Mouse (Mus musculus) liver, adult 2 months (tissue): ENCODE measurements around the gene Comt. TPM values are rescaled to one million over a fixed set of nuclear protein-coding genes. Genes with fewer than 3 reads are reported as not detected.
A peak's percentile ranks its signal among the peaks of the same experiment; 100 is the strongest.

Experiments
- DNase-seq: peaks from one replicate; pipeline ENCODE4 v3.0.0-alpha.2; 2011; ENCODE audit warnings: low read depth, low spot score; ENCODE audit errors: extremely low read depth
- H3K27ac ChIP-seq: fragments of 200-500 bp; replicated peaks from 2 replicates; pipeline ENCODE4 v1.5.1; 2012; ENCODE audit warnings: low read depth, mild to moderate bottlenecking, control low read depth, inconsistent platforms, low read length; ENCODE audit not compliant: insufficient read depth
- H3K27me3 ChIP-seq: fragments of 200-500 bp; 2 replicates; pipeline ENCODE4 v1.6.1; 2012; ENCODE audit warnings: mild to moderate bottlenecking, moderate library complexity, low read length, inconsistent platforms; ENCODE audit not compliant: control insufficient read depth, insufficient read depth
- H3K36me3 ChIP-seq: fragments of 200-500 bp; 2 replicates; pipeline ENCODE4 v1.6.1; 2012; ENCODE audit warnings: low read length, inconsistent platforms; ENCODE audit not compliant: control insufficient read depth, insufficient read depth
- H3K4me1 ChIP-seq: fragments of 200-500 bp; 2 replicates; pipeline ENCODE4 v1.6.1; 2011; ENCODE audit warnings: low read length; ENCODE audit not compliant: control insufficient read depth, insufficient read depth
- H3K4me3 ChIP-seq: fragments of 200-500 bp; 2 replicates; pipeline ENCODE4 v1.5.1; 2011; ENCODE audit warnings: low read depth, mild to moderate bottlenecking, control low read depth, low read length, moderate library complexity; ENCODE audit not compliant: insufficient read depth
- H3K79me2 ChIP-seq: fragments of 200-500 bp; 2 replicates; pipeline ENCODE4 v1.6.1; 2012; ENCODE audit warnings: inconsistent platforms, mild to moderate bottlenecking, low read length, moderate library complexity; ENCODE audit not compliant: control insufficient read depth, insufficient read depth
- H3K9ac ChIP-seq: fragments of 200-500 bp; 2 replicates; pipeline ENCODE4 v1.6.1; 2012; ENCODE audit warnings: low read depth, mild to moderate bottlenecking, control low read depth, inconsistent platforms, low read length
- CTCF ChIP-seq: fragments of 200-500 bp; IDR thresholded peaks from 2 replicates; pipeline ENCODE4 v1.5.1; 2011; ENCODE audit warnings: low read depth, low read length, control low read depth
- POLR2A ChIP-seq: fragments of 200-500 bp; IDR thresholded peaks from 2 replicates; pipeline ENCODE4 v1.6.1; 2011; ENCODE audit warnings: low read length, control low read depth; ENCODE audit not compliant: insufficient read depth; ENCODE audit errors: extremely low read depth
- WGBS: fragments of 180-500 bp; shearing (Covaris S2); methylation state at CpG from one replicate; pipeline ENCODE4 v1.1.7; 2018; 5-methylcytosine and 5-hydroxymethylcytosine counted together
- polyA plus RNA-seq: library from polyadenylated mRNA; depleted of rRNA; stranded (reverse); fragments of >200 nt; gene quantifications from 2 replicates; pipeline ENCODE4 v1.2.3, GENCODE M21; 2012
- total RNA-seq: library from RNA; depleted of rRNA; stranded (reverse); fragments of >200 nt; gene quantifications from 2 replicates; pipeline ENCODE4 v1.2.3, GENCODE M21; 2014

Comt gene
- total and polyA plus RNA-seq, 2 experiments = 538 to 1,223 TPM

DNA sequence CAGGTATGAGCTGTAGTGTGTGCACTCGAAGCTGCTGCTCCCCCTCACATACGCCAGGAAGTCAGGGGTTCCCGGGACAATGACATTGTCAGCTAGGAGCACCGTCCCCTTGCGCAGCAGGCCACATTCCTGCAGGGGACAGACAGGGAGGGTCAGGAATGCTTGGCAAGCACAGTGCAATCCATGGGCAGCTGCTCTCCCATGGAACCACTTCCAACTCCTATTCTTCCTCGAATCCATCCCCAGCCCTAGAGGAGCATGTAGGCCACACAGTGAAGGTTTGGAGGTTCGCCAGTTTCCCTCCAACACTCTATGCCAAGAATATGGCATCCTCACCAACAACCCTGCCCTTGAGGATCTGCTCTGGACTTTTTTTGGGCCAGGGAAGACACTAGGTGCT is 18.7 kb downstream of the Comt start:
- Histone ChIP-seq H3K9ac (peak overlapping the region; percentile 1; the same call in 1 of the 2 replicates), H3K27me3 (no peaks in the 10 kb centered on the region), H3K27ac (peak overlapping the region; percentile 30), H3K4me3 (no peak overlapping the region), H3K4me1 (peaks cover 28% of the 10 kb centered on the region), H3K36me3 (peaks cover 17% of the 10 kb centered on the region), H3K79me2 (no peaks in the 10 kb centered on the region)
- WGBS = 42% methylated on average over 7 of the region's 7 CpGs
- TF ChIP-seq POLR2A (no peak), CTCF (no peak)
- DNase-seq = peak; percentile 62

DNA sequence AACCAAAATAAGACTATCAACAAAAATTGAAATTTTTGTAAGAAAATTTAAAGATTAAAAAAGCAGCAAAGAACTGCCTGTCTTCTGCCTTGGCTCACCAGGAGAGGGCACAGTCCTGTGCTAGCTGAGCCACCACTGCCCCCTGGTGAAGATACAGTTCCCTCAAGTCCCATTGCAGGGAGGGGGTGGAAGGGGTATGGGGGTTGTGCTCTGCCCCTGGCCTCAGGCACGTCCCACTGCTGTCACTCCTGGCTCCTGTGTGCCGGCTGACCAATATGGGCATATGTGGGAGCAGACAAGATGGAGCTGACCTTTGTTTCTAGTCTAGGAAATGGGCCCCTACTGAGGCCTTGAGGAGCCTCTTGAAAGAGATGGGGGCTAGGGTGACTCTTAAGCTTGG is 20.4 kb downstream of the Comt start:
- no peaks in the 10 kb centered on the region for H3K27me3 ChIP-seq
- H3K27ac ChIP-seq = peak overlapping the region; percentile 53
- peaks cover 27% of the 10 kb centered on the region for H3K4me1 ChIP-seq
- H3K4me3 ChIP-seq = no peak overlapping the region
- peaks cover 17% of the 10 kb centered on the region for H3K36me3 ChIP-seq
- DNase-seq = peak; percentile 82
- TF ChIP-seq CTCF = peak; percentile 94
- 0 out of 2 replicates have a peak, but pooled peaks have one; percentile 15 for TF ChIP-seq POLR2A
- WGBS = 3% methylated on average over 2 of the region's 2 CpGs
- no peak overlapping the region for H3K9ac ChIP-seq
- H3K79me2 ChIP-seq = no peaks in the 10 kb centered on the region

DNA sequence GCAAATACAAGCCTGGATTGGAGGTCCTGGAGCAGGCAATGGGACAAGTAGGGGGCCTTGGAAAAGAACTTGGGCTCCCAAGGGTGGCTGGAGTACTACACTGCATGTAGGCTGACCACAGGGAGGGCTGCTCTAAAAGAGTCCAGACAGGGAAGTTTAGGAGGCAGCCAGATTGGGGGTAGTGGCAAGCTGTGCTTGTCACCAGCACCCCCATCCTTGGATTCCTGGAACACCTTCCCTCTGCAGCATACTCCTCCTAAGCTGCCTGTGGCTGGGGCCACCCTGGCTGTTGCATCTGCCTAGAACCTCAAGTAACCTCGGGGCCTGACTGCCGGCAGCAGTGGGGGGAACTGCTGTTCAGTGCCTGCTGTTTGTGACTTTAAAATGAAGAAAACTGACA is 20.8 kb downstream of the Comt start:
- 14% methylated on average over 2 of the region's 2 CpGs for WGBS
- H3K27me3 ChIP-seq = no peaks in the 10 kb centered on the region
- H3K4me1 ChIP-seq = peaks cover 26% of the 10 kb centered on the region
- H3K36me3 ChIP-seq = peaks cover 17% of the 10 kb centered on the region
- no peak overlapping the region for H3K4me3 ChIP-seq
- peak; percentile 52 for DNase-seq
- peak overlapping the region; percentile 53 for H3K27ac ChIP-seq
- no peak overlapping the region for H3K9ac ChIP-seq
- TF ChIP-seq POLR2A = no peak
- TF ChIP-seq CTCF = no peak
- no peaks in the 10 kb centered on the region for H3K79me2 ChIP-seq

DNA sequence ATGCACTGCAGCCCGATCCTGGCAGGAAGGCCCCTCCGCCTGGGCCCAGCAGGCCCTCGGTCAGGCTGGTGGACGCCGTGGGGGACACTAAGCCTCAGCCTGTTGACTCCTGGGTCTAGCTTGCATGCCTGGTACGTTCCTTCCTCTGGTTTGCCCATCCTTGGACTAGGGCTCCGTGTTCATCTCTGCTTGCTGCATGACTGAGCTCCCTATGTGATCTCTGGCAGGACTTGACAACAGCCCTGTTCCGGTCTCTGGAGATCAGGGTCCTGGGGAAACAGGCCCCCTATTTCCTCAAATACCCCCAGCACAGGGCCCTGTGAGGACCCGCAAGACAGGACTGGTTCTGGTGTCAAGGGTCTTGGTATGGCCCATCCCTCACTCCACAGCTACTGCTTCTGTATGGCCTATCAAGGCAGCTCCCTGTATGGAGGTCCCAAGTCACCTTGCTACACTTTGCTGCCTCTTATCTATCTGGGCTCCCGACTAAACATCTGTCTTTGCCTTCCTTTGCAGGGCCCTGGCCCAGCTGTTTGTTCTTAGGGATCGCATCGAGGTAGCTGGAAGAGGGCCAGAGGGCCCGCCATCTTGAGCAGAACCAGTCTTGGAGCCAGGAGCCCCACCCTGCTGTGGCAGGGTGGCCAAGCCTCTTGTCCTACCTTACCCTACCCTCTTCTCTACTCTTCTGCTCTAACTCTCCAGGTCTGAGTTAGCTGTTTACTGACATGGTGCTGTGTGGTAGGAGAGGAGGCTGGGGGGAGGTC is 21.4 kb downstream of the Comt start:
- peaks cover 16% of the 10 kb centered on the region for H3K36me3 ChIP-seq
- no peaks in the 10 kb centered on the region for H3K79me2 ChIP-seq
- peaks cover 21% of the 10 kb centered on the region for H3K4me1 ChIP-seq
- no peak overlapping the region for H3K9ac ChIP-seq
- 71% methylated on average over 13 of the region's 13 CpGs for WGBS
- no peak overlapping the region for H3K4me3 ChIP-seq
- H3K27ac ChIP-seq = peak overlapping the region; percentile 53; the same call in 1 of the 2 replicates
- no peak for DNase-seq
- no peaks in the 10 kb centered on the region for H3K27me3 ChIP-seq
- TF ChIP-seq POLR2A (no peak), CTCF (no peak)

DNA sequence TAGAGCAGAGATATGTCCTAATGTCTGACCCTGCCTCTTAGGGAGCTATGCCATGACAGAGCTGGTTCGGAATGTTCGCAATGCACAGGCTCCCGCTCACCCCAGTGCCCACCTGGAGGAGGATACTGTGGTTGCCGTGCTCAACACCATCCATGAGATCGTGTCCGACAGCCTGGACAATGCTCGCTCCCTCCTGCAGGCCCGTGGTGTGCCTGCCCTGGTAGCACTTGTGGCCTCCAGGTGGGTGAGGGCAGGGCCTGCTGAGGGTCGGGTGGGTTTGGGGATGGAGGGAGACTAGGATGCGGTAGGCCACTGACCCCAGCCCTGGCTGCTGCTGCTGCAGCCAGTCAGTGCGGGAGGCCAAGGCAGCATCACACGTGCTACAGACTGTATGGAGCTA is 23.4 kb downstream of the Comt start:
- no peak for TF ChIP-seq POLR2A
- TF ChIP-seq CTCF = no peak
- 89% methylated on average over 12 of the region's 12 CpGs for WGBS
- Histone ChIP-seq H3K79me2 (no peaks in the 10 kb centered on the region), H3K9ac (no peak overlapping the region), H3K27me3 (no peaks in the 10 kb centered on the region), H3K4me3 (no peak overlapping the region), H3K36me3 (peaks cover 2% of the 10 kb centered on the region; the same call in 1 of the 2 replicates), H3K4me1 (peaks cover 13% of the 10 kb centered on the region), H3K27ac (no peak overlapping the region)
- DNase-seq = no peak
